Mouse (Mus musculus): ENCODE data around the gene Arap1. TPM values are rescaled to one million over a fixed set of nuclear protein-coding genes. Genes with fewer than 3 reads are reported as not detected.

Arap1 gene
- total and polyA plus RNA-seq, 3 experiments = 21.2 to 46.1 (median 38.5) TPM

DNA sequence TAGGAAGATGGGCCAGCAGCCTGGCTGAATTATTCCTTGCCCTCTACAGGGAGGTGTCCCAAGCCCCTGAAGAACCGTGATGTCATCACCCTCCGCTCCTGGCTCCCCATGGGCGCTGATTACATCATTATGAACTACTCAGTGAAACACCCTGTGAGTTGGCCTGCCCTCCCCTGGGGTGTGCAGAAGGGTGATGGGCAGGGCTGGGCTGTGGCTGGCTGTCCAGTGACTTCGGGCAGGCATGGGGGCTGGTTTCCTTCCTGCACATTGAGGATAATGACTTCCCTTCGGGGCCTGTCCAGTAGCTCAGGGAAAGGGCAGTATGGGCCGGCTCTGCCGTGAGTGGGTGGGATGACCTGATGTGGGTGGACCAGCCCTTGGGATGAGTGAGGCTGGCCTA, 4.7 kb upstream of the Arap1 start:
- H3K27me3 ChIP-seq (replicated peaks) = no peaks in the 10 kb centered on the region

GRCm38 (mm10) chr7:101344892-101345291, 3.0 kb upstream of the Arap1 start:
- Histone ChIP-seq H3K4me2 (ENCODE audit: insufficient read depth, low read depth, poor library complexity, severe bottlenecking) (no peak overlapping the region), H3K9me3 (replicated peaks; ENCODE audit: low read length) (no peaks in the 10 kb centered on the region), H3K9ac (ENCODE audit: insufficient read depth, low read depth) (no peak overlapping the region), H3K36me3 (replicated peaks in 1 of 2; ENCODE audit: control insufficient read depth in 1 of 2, insufficient read depth in 1 of 2, low read length in 1 of 2) (peaks cover 0 to 8% of the 10 kb centered on the region in 2 experiments), H3K4me3 (replicated peaks in 1 of 3; ENCODE audit: low read depth in 2 of 3, low read length in 2 of 3, poor library complexity in 1 of 3) (no peak overlapping the region), H3K79me2 (replicated peaks; ENCODE audit: control insufficient read depth, extremely low read depth, insufficient read depth, poor library complexity, severe bottlenecking) (no peaks in the 10 kb centered on the region; the same call in 1 of the 2 replicates), H3K4me1 (ENCODE audit: control insufficient read depth in 1 of 2, insufficient read depth in 2 of 2) (peaks cover 24 to 71% of the 10 kb centered on the region in 2 experiments), H3K27ac (ENCODE audit: insufficient read depth, low read depth) (no peak overlapping the region), H3K27me3 (replicated peaks) (no peaks in the 10 kb centered on the region)
- DNase-seq (ENCODE audit: extremely low read depth) = no peak
- TF ChIP-seq MAFK (IDR thresholded peaks at IDR 0.05; ENCODE audit: insufficient replicate concordance, low read length) (no peak), NRF1 (IDR thresholded peaks at IDR 0.05; ENCODE audit: low read depth, low read length) (no peak), GABPA (IDR thresholded peaks at IDR 0.05; ENCODE audit: insufficient replicate concordance, low read depth, low read length) (no peak), MEF2A (IDR thresholded peaks at IDR 0.05; ENCODE audit: borderline replicate concordance, low read depth, low read length) (no peak), RCOR1 (conservative IDR thresholded peaks at IDR 0.05; ENCODE audit: low read depth, low read length) (no peak), SMC3 (IDR thresholded peaks at IDR 0.05; ENCODE audit: low read depth, low read length) (no peak), ETS1 (conservative IDR thresholded peaks at IDR 0.05; ENCODE audit: low read depth, low read length) (no peak), IRF4 (IDR thresholded peaks at IDR 0.05; ENCODE audit: low read depth, low read length) (no peak), MAZ (IDR thresholded peaks at IDR 0.05; ENCODE audit: low read depth, low read length) (no peak), UBTF (IDR thresholded peaks at IDR 0.05; ENCODE audit: low read depth, low read length) (no peak), JUN (IDR thresholded peaks at IDR 0.05; ENCODE audit: insufficient read depth, low read depth, low read length) (no peak), KAT2A (IDR thresholded peaks at IDR 0.05; ENCODE audit: insufficient replicate concordance, low read length) (no peak), MXI1 (IDR thresholded peaks at IDR 0.05; ENCODE audit: low read depth, low read length) (no peak), EP300 (IDR thresholded peaks at IDR 0.05; ENCODE audit: low read length) (no peak), E2F4 (IDR thresholded peaks at IDR 0.05; ENCODE audit: insufficient replicate concordance, low read depth, low read length) (no peak), MYC (IDR thresholded peaks at IDR 0.05; ENCODE audit: low read depth, low read length) (no peak), RAD21 (IDR thresholded peaks at IDR 0.05; ENCODE audit: low read depth, low read length) (no peak)
- dilution Hi-C loops (cut with MboI; ENCODE audit: extremely low pct_ligation_motif_present, extremely low pct_unique_long_range_greater_than_20kb, low sequenced_read_pairs) (no loop called here), in situ Hi-C loops (cut with MboI; ENCODE audit: low pct_ligation_motif_present, low pct_unique_long_range_greater_than_20kb, low sequenced_read_pairs) (no loop called here)

More for the DNA sequence above, 4.7 kb upstream of the Arap1 start:
- Histone ChIP-seq H3K9ac (ENCODE audit: insufficient read depth, low read depth) (no peak overlapping the region), H3K4me3 (replicated peaks in 1 of 3; ENCODE audit: low read depth in 2 of 3, low read length in 2 of 3, poor library complexity in 1 of 3) (no peak overlapping the region), H3K79me2 (replicated peaks; ENCODE audit: control insufficient read depth, extremely low read depth, insufficient read depth, poor library complexity, severe bottlenecking) (no peaks in the 10 kb centered on the region), H3K4me1 (ENCODE audit: control insufficient read depth in 1 of 2, insufficient read depth in 2 of 2) (peaks cover 18 to 55% of the 10 kb centered on the region in 2 experiments), H3K36me3 (replicated peaks in 1 of 2; ENCODE audit: control insufficient read depth in 1 of 2, insufficient read depth in 1 of 2, low read length in 1 of 2) (peaks cover 0 to 5% of the 10 kb centered on the region in 2 experiments), H3K9me3 (replicated peaks; ENCODE audit: low read length) (no peaks in the 10 kb centered on the region), H3K27ac (ENCODE audit: insufficient read depth, low read depth) (no peak overlapping the region), H3K4me2 (ENCODE audit: insufficient read depth, low read depth, poor library complexity, severe bottlenecking) (no peak overlapping the region)
- dilution Hi-C loops (cut with MboI; ENCODE audit: extremely low pct_ligation_motif_present, extremely low pct_unique_long_range_greater_than_20kb, low sequenced_read_pairs) = no loop called here
- in situ Hi-C loops (cut with MboI; ENCODE audit: low pct_ligation_motif_present, low pct_unique_long_range_greater_than_20kb, low sequenced_read_pairs) = no loop called here
- TF ChIP-seq PAX5 (IDR thresholded peaks at IDR 0.05; ENCODE audit: low read length) (no peak), BHLHE40 (IDR thresholded peaks at IDR 0.05; ENCODE audit: low read depth, low read length) (no peak), SMC3 (IDR thresholded peaks at IDR 0.05; ENCODE audit: low read depth, low read length) (no peak), NELFE (IDR thresholded peaks at IDR 0.05; ENCODE audit: low read depth, low read length) (no peak), MAZ (IDR thresholded peaks at IDR 0.05; ENCODE audit: low read depth, low read length) (no peak), EP300 (IDR thresholded peaks at IDR 0.05; ENCODE audit: low read length) (no peak), SIN3A (IDR thresholded peaks at IDR 0.05; ENCODE audit: low read length) (no peak), MEF2A (IDR thresholded peaks at IDR 0.05; ENCODE audit: borderline replicate concordance, low read depth, low read length) (no peak), ZC3H11A (IDR thresholded peaks at IDR 0.05; ENCODE audit: low read depth, low read length) (no peak), USF2 (conservative IDR thresholded peaks at IDR 0.05; ENCODE audit: low read depth, low read length) (no peak), ETS1 (conservative IDR thresholded peaks at IDR 0.05; ENCODE audit: low read depth, low read length) (no peak), GABPA (IDR thresholded peaks at IDR 0.05; ENCODE audit: insufficient replicate concordance, low read depth, low read length) (no peak), ZNF384 (IDR thresholded peaks at IDR 0.05; ENCODE audit: low read depth, low read length) (no peak), TBP (conservative IDR thresholded peaks at IDR 0.05; ENCODE audit: low read depth, low read length) (no peak), KAT2A (IDR thresholded peaks at IDR 0.05; ENCODE audit: insufficient replicate concordance, low read length) (no peak), ZMIZ1 (IDR thresholded peaks at IDR 0.05; ENCODE audit: low read depth, low read length) (no peak), CTCF (conservative IDR thresholded peaks at IDR 0.05 in 1 of 2, IDR thresholded peaks at IDR 0.05 in 1 of 2; ENCODE audit: low read depth in 2 of 2, low read length in 2 of 2) (no peak), MAX (IDR thresholded peaks at IDR 0.05; ENCODE audit: low read length) (no peak), USF1 (IDR thresholded peaks at IDR 0.05; ENCODE audit: low read depth, low read length) (no peak)
- no peak for DNase-seq (ENCODE audit: extremely low read depth)

Data from CH12.LX (cell line).